Mouse (Mus musculus): ENCODE measurements around the gene C1ql3. TPM values are rescaled to one million over a fixed set of nuclear protein-coding genes. Genes with fewer than 3 reads are reported as not detected.

The C1ql3 gene
- not detected for total RNA-seq (2023)

DNA sequence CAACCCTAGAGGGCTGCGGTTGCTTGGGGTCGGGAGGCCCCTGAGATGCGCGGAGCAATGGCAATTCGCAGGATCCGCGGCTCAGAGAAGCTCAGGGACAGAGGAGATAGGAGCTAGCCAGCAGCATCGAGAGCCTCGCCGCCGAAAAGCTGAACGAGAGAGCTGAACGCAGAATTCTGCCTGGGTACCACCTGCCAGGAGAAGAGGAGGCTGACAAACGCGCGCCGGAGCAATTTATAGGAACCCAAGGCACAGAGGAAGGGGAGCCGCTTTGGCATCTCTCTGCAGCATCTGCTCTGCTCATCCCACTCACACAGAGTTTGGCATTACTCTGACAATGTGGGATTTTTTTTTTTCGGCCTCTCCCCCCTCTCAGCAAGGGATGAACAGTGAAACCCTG, at the start of gene C1ql3:
TSS of gene C1ql3 (minus strand) at position 335 of the 400 bp plus-strand sequence.

Other genes with a start within 250 kb of the C1ql3 start
- 1 to 10 TPM; 1.9 TPM for gene Pter, start 87.8 kb downstream of the C1ql3 start, total RNA-seq (2023)